Mouse (Mus musculus) stomach, embryonic 14.5 days (tissue): Measurements from ENCODE around the gene Bbs9. TPM values are rescaled to one million over a fixed set of nuclear protein-coding genes. Genes with fewer than 3 reads are reported as not detected.

ENCODE experiments used
- ATAC-seq: fragments of 200-750 bp; cut with Nextera tagmentation; 2 replicates; pipeline ENCODE4 v1.8.0; 2017; ENCODE audit warnings: low read depth, moderate TSS enrichment; ENCODE audit not compliant: insufficient number of reproducible peaks, insufficient read depth, low FRiP score
- H3K27ac ChIP-seq: fragments of 300-500 bp; sonication (generic); 2 replicates; pipeline ENCODE4 v1.5.1; 2014; ENCODE audit warnings: mild to moderate bottlenecking, low read length, moderate library complexity, mixed read lengths
- H3K27me3 ChIP-seq: fragments of 300-500 bp; sonication (generic); 2 replicates; pipeline ENCODE4 v1.6.1; 2014; ENCODE audit warnings: low read length, control low read depth, mixed read lengths; ENCODE audit not compliant: control insufficient read depth, insufficient read depth
- H3K36me3 ChIP-seq: fragments of 300-500 bp; sonication (generic); 2 replicates; pipeline ENCODE4 v1.6.1; 2014; ENCODE audit warnings: mild to moderate bottlenecking, control low read depth, low read length, moderate library complexity, mixed read lengths; ENCODE audit not compliant: control insufficient read depth, insufficient read depth
- H3K4me1 ChIP-seq: fragments of 300-500 bp; sonication (generic); 2 replicates; pipeline ENCODE4 v1.6.1; 2014; ENCODE audit warnings: low read length, control low read depth, mixed read lengths; ENCODE audit not compliant: control insufficient read depth, insufficient read depth
- H3K4me2 ChIP-seq: fragments of 300-500 bp; sonication (generic); replicated peaks from 2 replicates; pipeline ENCODE4 v1.6.1; 2014; ENCODE audit warnings: low read depth, low read length, control low read depth
- H3K4me3 ChIP-seq: fragments of 300-500 bp; sonication (generic); 2 replicates; pipeline ENCODE4 v1.5.1; 2014; ENCODE audit warnings: low read depth, low read length, control low read depth
- H3K9ac ChIP-seq: fragments of 300-500 bp; sonication (generic); replicated peaks from 2 replicates; pipeline ENCODE4 v1.6.1; 2014; ENCODE audit warnings: low read depth, mild to moderate bottlenecking, control low read depth, low read length, moderate library complexity, mixed read lengths
- H3K9me3 ChIP-seq: fragments of 300-500 bp; sonication (generic); 2 replicates; pipeline ENCODE4 v1.6.1; 2016; ENCODE audit warnings: low read depth, low read length, control low read depth; ENCODE audit not compliant: control insufficient read depth
- WGBS: fragments of 180-500 bp; shearing (Covaris S2); extraction: QIAGEN DNeasy Blood & Tissue Kit; methylation state at CpG from one replicate; pipeline ENCODE4 v1.1.7; 2014; 5-methylcytosine and 5-hydroxymethylcytosine counted together
- polyA plus RNA-seq: library from polyadenylated mRNA; unstranded; fragments of >200 nt; fragmentation: Nextera tagmentation; extraction: Ambion mirVana; gene quantifications from 2 replicates; pipeline ENCODE4 v1.2.1, GENCODE M21; 2014

Bbs9 gene
- polyA plus RNA-seq, 1 experiment from 2014 or later = 16.0 TPM

DNA sequence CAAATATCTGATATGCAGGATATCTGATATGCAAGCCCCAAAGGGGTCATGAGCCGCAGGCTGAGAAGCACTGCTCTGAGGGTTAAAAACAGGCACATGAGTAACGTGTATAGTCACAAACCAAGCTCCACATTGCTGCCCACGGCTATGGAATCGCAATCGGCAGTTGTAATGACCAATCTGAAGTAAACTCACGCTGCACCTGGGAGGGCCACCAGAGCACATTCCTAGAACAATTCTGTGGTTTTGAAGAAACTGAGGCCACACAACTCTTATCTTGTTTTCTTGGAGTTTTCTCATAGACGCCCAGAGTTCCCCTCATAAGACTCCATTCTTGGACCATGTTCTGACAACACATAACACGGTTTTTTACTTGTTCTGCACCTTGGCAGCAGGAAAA, 334.9 kb downstream of the Bbs9 start:
- no peaks in the 10 kb centered on the region for H3K9me3 ChIP-seq
- no peak for ATAC-seq
- H3K27me3 ChIP-seq = no peaks in the 10 kb centered on the region
- no peak overlapping the region for H3K4me3 ChIP-seq
- no peaks in the 10 kb centered on the region for H3K36me3 ChIP-seq
- no peak overlapping the region for H3K9ac ChIP-seq
- H3K4me1 ChIP-seq = 0 out of 2 replicates have a peak, but pooled peaks cover 3% of the 10 kb centered on the region
- 86% methylated on average over 8 of the region's 8 CpGs for WGBS
- no peak overlapping the region for H3K27ac ChIP-seq
- H3K4me2 ChIP-seq = no peak overlapping the region

DNA sequence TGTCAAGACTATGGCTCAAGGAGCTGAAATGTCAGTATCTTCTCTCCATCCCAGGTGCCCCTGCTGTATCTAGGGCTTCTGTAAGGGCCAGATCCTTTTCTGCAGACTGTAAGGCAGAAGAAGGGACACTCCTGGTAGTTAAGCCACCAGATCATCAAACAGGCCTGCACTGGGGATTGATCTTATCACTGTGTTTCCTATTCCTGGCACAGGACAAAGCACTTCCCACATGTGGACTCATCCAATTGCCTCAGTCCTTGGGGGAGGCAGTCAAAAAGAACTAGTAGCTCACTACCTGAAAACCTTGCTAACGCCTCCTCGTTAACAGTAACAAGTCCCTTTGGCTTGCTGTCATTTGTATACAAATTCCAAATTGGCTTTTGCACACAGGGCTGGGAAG, 336.4 kb downstream of the Bbs9 start:
- Histone ChIP-seq H3K4me2 (no peak overlapping the region), H3K4me1 (0 out of 2 replicates have a peak, but pooled peaks cover 3% of the 10 kb centered on the region), H3K4me3 (no peak overlapping the region), H3K9ac (no peak overlapping the region), H3K36me3 (no peaks in the 10 kb centered on the region), H3K27ac (no peak overlapping the region), H3K27me3 (no peaks in the 10 kb centered on the region), H3K9me3 (no peaks in the 10 kb centered on the region)
- no peak for ATAC-seq
- WGBS = 89% methylated on average over 2 of the region's 2 CpGs

- no peaks in the 10 kb centered on the region for H3K9me3 ChIP-seq
- no peak overlapping the region for H3K4me3 ChIP-seq
- no peak overlapping the region for H3K4me2 ChIP-seq
- no peaks in the 10 kb centered on the region for H3K27me3 ChIP-seq
- no peak for ATAC-seq
- 50% methylated on average over 9 of the region's 9 CpGs for WGBS
- H3K36me3 ChIP-seq = no peaks in the 10 kb centered on the region
- H3K9ac ChIP-seq = no peak overlapping the region
- 0 out of 2 replicates have a peak, but pooled peaks cover 3% of the 10 kb centered on the region for H3K4me1 ChIP-seq
- 0 out of 2 replicates have a peak overlapping the region, but pooled peaks have one; percentile 2 for H3K27ac ChIP-seq
Observed at GRCm38 (mm10) chr9:22814407-22815092, 339.0 kb downstream of the Bbs9 start.

DNA sequence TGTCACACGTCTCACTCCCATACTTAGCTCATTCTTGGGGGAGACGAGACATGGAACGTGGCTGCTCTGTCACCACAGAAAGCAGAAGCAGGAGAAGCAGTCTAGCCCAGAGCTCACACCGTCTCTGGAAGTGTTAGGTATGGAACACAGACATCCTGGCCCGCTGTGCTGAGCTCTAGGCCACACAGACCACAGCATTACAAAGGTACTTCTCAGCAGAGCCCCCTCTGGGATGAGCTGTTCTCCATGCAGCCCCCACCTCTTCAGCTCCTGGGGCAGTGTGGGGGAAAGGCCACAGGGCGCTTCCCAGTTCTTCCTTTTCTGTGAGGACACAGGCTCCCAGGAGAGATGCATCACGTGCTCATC, 339.6 kb downstream of the Bbs9 start:
- Histone ChIP-seq H3K4me2 (no peak overlapping the region), H3K4me1 (0 out of 2 replicates have a peak, but pooled peaks cover 3% of the 10 kb centered on the region), H3K27me3 (no peaks in the 10 kb centered on the region), H3K36me3 (no peaks in the 10 kb centered on the region), H3K27ac (0 out of 2 replicates have a peak overlapping the region, but pooled peaks have one; percentile 2), H3K4me3 (no peak overlapping the region), H3K9ac (no peak overlapping the region), H3K9me3 (no peaks in the 10 kb centered on the region)
- 55% methylated on average over 7 of the region's 7 CpGs for WGBS
- no peak for ATAC-seq

DNA sequence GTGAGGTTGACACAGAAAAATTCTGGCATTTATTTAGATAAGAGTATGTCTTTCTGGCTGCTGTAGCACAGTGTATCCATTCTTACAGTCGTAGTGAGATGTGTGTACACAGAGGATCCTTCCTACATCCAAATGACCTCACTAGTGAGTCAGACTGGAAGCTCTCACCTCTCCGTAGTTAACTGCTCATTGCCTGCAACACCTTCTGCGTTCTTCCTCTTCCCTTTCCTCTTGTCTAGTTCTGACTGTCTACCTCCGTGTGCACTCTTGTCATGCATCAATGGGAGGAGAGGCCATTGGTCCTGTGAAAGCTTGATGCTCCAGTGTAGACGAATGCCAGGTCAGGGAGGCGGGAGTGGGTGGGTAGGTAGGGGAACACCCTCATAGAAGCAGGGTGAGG, 344.0 kb downstream of the Bbs9 start:
- 84% methylated on average over 6 of the region's 6 CpGs for WGBS
- no peak overlapping the region for H3K9ac ChIP-seq
- no peak overlapping the region for H3K27ac ChIP-seq
- H3K4me2 ChIP-seq = no peak overlapping the region
- H3K27me3 ChIP-seq = no peaks in the 10 kb centered on the region
- no peaks in the 10 kb centered on the region for H3K9me3 ChIP-seq
- no peaks in the 10 kb centered on the region for H3K36me3 ChIP-seq
- no peak overlapping the region for H3K4me3 ChIP-seq
- no peak; the same call in 1 of the 2 replicates for ATAC-seq
- H3K4me1 ChIP-seq = peaks cover 9% of the 10 kb centered on the region; the same call in 1 of the 2 replicates

- 26% methylated on average over 6 of the region's 6 CpGs for WGBS
- H3K27ac ChIP-seq = no peak overlapping the region
- ATAC-seq = no peak
- no peaks in the 10 kb centered on the region for H3K27me3 ChIP-seq
- H3K4me1 ChIP-seq = peaks cover 6% of the 10 kb centered on the region; the same call in 1 of the 2 replicates
- H3K4me2 ChIP-seq = no peak overlapping the region
- no peaks in the 10 kb centered on the region for H3K36me3 ChIP-seq
- no peaks in the 10 kb centered on the region for H3K9me3 ChIP-seq
- H3K4me3 ChIP-seq = no peak overlapping the region
- H3K9ac ChIP-seq = no peak overlapping the region
Observed at GRCm38 (mm10) chr9:22820646-22821185, 345.2 kb downstream of the Bbs9 start.

GRCm38 (mm10) chr9:22822770-22823169, 347.3 kb downstream of the Bbs9 start:
- H3K9ac ChIP-seq = no peak overlapping the region
- H3K27ac ChIP-seq = no peak overlapping the region
- H3K9me3 ChIP-seq = no peaks in the 10 kb centered on the region
- peaks cover 6% of the 10 kb centered on the region; the same call in 1 of the 2 replicates for H3K4me1 ChIP-seq
- H3K4me2 ChIP-seq = no peak overlapping the region
- H3K36me3 ChIP-seq = no peaks in the 10 kb centered on the region
- H3K4me3 ChIP-seq = no peak overlapping the region
- WGBS = 34% methylated on average over 5 of the region's 5 CpGs
- 0 out of 2 replicates have a peak, but pooled peaks have one; percentile 44 for ATAC-seq
- no peaks in the 10 kb centered on the region for H3K27me3 ChIP-seq

- no peak for ATAC-seq
- H3K9me3 ChIP-seq = no peaks in the 10 kb centered on the region
- H3K9ac ChIP-seq = no peak overlapping the region
- 65% methylated on average over 3 of the region's 3 CpGs for WGBS
- H3K36me3 ChIP-seq = no peaks in the 10 kb centered on the region
- H3K27me3 ChIP-seq = no peaks in the 10 kb centered on the region
- peaks cover 6% of the 10 kb centered on the region; the same call in 1 of the 2 replicates for H3K4me1 ChIP-seq
- H3K27ac ChIP-seq = no peak overlapping the region
- H3K4me3 ChIP-seq = no peak overlapping the region
- no peak overlapping the region for H3K4me2 ChIP-seq
Observed at GRCm38 (mm10) chr9:22823856-22824255, 348.3 kb downstream of the Bbs9 start.
